Mouse (Mus musculus): ENCODE measurements around the gene F2rl3.
A peak's percentile ranks its signal among the peaks of the same experiment; 100 is the strongest.

F2rl3 gene

DNA sequence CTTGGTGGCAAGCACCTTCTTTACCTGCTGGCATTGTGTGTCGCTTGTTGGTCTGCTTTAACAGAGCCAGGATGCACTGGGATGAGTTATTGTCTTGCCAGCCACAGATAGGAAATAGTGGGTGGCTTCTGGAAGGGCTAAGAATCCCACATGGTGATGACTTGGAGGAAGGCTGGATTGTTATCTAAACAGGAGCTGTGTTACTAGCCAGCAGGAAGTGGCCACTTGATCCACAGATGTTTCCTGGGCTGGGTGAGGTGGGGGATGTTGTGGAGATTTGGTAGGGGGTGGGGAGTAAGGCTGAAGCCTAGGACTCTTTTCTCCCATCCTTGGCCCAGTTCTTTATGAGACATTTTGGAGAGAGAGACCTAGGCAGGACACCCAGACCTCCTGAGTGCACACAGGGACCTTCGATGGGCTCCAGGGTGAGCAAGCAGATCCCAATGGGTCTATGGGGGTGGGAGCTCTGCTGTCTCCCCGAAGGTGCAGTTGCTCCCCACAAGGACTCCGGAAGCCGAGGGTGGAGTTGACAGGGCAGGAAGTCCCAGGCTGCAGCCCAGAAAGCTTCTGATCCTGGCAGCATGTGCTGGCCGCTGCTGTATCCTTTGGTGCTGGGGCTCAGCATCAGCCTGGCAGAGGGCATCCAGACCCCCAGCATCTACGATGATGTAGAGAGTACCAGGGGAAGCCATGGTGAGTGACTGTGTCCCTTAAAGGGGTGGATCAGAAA lies at the start of gene F2rl3:
F2rl3 (plus strand) TSS at position 559 of the 730 bp plus-strand sequence.
- DNase-seq (ENCODE audit: low read depth, low spot score), result no peak

DNA sequence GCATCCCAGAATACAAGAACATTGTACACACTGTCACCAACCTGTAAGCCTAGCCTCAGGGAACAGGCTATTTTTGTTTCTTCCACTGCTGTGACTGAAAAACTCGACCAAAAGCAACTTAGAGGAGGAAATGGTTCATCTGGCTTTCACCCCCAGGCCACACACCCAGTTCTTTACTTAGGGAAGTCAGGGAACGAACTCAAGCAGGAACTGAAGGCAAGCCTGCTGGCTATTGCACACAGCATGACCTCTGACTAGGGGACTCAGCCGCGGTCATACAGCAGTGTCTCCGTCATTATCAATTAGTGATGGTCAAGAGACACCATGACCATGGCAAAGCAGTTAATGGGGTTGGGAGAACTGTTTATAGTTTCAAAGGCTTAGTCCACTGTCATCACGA lies 49.1 kb upstream of the F2rl3 start:
- no peak for DNase-seq (ENCODE audit: low read depth, low spot score)

DNA sequence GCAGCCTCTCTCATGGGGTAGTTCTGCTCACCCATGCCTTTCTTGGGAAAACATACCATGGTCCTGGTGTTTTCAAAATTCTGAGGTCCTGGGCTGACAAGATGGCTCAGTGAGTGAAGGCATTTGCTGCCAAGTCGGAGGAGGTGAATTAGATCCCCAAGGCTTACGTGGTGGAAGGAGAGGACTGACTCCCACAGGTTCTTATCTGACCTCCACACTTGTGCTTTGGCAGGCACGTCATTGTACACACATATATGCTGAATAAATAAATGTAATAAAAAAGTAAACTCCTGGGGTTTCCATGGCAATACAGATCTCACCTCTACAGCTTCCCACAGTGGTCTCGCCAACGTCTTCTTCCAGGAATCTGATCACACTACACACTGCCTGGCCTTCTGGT lies 45.1 kb upstream of the F2rl3 start:
- DNase-seq (ENCODE audit: low read depth, low spot score), result no peak

DNA sequence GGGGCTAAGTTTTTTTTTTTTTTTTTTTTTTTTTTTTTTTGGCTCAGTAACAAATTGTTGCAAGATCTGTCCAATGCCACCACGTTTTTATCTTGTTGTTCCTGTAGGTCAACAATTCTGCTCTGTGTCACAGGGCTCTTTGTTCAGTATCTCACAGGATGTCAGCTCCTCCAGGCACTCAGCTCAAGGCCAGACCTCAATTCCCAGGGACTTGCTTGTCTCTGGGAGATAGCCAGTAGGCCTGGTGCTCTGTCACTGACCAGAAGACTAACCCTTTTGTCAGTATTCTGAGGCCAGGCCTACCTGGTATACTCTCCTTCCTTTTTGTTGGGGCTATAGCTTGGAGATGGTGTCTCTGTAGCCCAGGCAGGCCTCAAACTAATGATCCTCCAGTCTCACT lies 41.1 kb upstream of the F2rl3 start:
- DNase-seq (ENCODE audit: low read depth, low spot score), result no peak

DNA sequence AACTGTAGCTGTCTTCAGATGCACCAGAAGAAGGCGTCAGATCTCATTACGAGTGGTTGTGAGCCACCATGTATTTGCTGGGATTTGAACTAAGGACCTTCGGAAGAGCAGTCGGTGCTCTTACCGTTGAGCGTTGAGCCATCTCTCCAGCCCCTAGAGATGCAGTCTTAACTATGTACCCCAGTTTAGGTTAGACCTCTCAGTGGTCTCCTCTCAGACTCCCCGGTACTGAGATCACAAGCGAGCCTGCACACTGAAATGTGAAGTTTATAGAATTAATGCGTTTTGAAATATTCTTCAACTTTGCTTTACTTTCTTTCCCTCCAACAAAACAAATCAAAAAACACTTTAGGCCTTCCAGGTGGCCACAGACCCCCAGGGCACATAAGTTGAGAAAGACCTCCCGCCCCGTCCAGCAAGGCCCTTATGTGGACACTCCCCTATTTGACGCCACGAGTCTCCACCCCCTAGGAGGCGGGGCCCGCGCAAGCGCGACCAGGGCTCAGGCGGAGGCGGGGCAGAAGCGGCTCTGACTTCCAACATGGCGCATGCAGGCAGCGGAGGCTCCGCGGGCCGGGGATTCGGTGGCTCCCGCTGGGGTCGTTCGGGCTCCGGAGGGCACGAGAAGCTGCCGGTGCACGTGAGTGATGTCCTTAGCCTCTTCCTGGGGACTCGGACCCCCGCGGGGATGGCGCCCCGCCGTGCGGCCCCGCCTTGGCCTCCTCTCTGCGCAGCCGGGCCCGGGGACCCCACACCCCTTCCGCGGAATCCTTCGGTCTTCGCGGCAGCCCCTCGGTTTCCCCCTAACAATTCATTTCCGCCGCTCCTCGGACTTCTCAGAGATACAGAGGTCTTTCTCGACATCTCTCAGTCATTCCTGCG lies 38.7 kb upstream of the F2rl3 start, which contains the start of gene Sin3b:
Sin3b (plus strand) TSS at position 517 of the 882 bp plus-strand sequence.
- DNase-seq (ENCODE audit: low read depth, low spot score), result peak; percentile 74

DNA sequence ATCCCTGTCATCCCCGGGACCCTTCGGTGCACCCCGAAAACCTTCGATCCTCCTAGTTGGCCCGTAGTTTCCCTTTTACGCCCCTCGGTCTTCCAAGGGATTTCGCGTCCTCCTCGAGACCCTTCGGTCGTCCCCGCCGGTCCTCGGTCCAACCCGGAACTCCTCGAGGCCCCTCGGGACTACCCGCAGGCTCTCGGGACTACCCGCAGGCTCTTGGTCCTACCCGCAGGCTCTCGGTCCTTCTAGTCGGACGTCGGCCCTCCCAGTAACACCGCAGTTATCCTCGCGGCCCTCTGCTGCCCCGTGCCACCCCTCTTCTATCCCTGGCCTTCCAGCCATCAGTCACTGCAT lies 38.1 kb upstream of the F2rl3 start:
- no peak for DNase-seq (ENCODE audit: low read depth, low spot score)

DNA sequence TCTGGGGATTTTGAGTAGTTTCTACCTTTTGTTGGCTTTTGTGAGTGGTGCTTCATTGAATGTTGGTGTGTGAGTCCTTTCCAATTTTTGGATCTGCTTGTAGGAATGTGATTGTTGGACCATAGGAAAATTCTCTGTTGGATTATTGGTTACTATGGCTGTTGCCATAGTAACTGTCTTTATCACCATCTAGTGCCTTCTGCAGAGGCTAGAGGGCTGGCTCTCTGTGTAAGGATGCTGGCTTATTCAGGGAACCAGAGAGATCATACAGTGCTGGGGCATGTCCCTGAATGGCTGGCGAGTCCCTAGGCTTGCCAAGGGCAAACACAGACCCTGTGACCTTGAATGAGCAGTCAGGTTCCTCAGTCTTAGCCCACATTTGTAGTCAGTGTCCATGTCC lies 33.0 kb upstream of the F2rl3 start:
- no peak for DNase-seq (ENCODE audit: low read depth, low spot score)

DNA sequence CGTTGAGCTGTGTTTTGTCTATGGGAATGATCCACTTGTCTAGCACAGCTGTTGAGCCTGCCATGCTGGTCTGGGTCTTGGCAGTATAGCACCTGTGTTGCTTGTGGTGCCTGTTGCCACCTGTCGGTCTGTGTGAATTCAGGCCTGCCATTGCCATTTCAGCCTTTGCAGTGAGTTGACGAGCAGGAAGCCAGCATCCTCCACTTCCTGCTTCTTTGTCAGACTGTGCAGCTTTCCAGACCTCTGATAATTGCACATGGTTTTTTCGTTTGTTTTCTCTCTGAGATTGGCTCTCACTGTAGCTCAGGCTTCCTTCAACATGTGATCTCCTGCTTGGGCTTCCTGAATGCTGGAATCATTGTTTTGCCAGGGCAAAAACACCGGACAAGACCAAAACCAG lies 26.7 kb upstream of the F2rl3 start:
- DNase-seq (ENCODE audit: low read depth, low spot score), result no peak

DNA sequence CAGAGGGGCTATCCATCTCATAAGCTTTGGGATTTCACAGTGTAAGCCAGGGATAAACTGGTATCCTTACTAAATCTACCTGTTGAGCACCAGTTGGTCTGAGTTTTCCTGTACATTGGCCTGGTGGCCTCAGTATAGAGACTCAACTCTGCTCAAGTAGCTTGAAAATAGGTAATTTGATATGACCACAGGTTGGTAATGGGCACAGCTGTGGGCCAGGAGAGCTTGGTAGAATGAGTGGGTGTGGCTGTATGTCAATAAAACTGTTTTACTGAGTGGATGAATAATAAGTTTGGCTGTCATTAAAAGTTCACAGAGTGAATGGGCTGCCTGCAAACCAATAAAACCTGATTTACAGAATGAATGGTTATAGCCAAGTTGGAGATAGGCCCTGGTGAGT lies 24.8 kb upstream of the F2rl3 start:
- no peak for DNase-seq (ENCODE audit: low read depth, low spot score)

DNA sequence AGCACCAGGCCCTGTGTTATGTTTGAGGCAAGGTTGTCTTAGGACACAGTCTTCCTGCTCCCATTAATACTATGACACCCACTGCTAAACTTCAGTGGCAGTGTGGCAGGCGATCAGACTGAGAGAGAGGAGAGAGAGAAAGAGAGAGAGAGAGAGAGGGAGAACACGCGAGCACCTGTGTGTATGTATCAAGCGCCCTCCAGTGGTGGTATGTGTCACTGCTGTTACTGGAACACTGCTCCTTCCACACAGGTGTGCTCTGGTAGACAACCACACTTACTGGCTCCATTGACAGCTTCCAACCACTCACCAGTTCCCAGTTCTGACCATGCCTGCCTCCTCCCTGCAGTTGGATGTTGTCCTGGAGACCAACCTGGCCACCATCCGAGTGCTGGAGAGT lies 15.6 kb upstream of the F2rl3 start:
- peak; percentile 11 for DNase-seq (ENCODE audit: low read depth, low spot score)

DNA sequence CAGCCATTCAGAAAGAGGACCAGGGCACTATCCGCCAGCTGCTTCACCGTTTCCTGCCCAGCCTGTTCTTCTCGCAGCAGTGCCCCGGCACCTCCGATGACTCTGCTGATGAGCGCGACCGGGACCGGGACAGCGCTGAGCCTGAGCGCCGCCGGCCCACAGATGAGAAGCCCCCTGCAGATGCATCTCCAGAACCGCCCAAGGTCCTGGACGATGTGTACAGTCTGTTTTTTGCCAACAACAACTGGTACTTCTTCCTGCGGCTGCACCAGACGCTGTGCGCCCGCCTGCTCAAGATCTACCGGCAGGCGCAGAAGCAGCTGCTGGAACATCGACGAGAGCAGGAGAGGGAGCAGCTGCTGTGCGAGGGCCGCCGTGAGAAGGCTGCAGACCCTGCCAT lies 11.8 kb upstream of the F2rl3 start:
- no peak for DNase-seq (ENCODE audit: low read depth, low spot score)

DNA sequence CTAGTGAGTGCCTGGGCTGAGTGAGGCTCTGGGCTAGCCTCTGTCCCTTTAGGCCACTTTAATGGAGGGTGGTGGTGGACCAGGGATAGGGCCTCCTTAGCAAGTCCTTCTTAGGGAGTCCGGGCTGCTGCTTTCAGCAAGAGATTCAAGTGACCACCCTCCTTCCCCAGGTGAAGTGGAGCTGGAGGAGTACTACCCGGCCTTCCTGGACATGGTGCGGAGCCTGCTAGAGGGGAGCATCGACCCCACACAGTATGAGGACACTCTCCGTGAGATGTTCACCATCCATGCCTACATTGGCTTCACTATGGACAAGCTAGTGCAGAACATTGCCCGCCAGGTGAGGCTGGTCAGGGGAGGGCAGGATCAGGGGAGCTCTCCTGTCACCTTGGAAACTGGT lies 11.4 kb upstream of the F2rl3 start:
- DNase-seq (ENCODE audit: low read depth, low spot score), result no peak

DNA sequence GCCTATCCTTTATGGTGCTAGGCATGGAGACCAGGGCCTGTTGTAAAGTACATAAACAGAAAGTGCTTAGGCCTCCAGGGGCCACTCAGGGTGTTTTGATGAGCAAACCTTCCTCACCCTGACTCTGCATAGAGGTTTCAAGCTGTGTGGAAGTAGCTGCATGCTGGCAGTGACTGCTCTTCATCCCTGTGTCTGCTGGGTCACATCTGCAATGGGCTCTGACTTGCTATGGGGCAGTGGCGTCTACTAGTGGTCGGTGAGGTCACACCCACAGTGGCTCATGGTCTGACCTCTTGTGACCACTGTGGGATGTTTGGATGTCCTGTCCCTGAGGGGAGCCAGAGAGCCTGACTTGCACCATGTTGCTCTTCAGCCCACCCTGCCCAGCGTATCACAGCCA lies 10.6 kb upstream of the F2rl3 start:
- no peak for DNase-seq (ENCODE audit: low read depth, low spot score)

DNA sequence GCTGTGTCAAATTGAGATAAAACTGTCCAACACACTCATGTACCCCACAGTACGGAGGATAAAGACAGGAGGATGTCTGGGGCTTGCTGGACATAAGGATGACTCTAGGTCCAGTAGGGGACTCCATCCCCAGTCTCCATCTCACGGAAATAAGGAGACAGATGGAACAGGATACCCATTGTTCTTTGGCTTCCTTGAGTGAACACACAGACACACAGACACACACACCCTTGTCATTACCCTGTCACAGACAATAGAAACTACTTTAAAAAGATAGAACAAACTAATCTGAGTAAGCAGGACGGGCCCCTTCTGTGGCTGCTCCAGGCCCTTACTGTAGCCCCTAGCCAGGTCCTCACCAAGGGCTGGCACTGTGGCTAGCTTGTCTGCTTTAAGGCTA lies 9.4 kb upstream of the F2rl3 start:
- DNase-seq (ENCODE audit: low read depth, low spot score), result no peak

DNA sequence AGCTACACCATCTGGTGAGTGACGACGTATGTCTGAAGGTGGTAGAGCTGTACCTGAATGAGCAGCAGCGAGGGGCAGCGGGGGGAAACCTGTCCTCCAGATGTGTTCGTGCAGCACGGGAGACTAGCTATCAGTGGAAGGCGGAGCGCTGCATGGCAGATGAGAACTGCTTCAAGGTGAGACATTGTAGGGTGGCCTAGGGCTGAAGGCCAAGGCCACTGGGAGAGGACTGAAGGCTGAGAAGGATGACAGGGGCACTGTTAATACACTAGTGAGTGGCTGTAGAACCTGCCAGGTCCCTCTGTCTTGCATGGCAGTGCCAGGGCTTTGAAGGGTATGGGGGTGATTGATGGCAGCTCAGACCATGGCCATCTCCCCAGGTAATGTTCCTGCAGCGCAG lies 8.5 kb upstream of the F2rl3 start:
- DNase-seq (ENCODE audit: low read depth, low spot score), result no peak

DNA sequence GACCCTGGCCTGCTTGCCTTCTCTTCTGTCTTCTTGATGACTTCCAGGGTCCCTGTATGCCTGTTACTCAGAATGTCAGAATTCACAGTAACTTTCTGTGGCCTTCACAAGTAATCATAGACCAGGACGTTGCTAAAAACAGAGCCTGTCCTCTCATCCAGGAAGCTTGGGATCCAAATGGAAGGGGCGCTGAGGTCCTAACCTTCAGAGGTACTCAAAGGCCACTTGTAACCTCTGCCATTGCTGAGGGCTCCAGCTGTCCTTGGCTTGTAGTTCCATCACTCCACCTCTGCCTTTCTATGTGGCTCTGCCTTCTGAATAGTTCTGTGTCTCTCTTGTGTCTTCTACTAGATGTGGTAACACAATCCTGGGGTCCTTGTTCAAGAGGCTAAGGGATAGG lies 7.9 kb upstream of the F2rl3 start:
- DNase-seq (ENCODE audit: low read depth, low spot score), result no peak

DNA sequence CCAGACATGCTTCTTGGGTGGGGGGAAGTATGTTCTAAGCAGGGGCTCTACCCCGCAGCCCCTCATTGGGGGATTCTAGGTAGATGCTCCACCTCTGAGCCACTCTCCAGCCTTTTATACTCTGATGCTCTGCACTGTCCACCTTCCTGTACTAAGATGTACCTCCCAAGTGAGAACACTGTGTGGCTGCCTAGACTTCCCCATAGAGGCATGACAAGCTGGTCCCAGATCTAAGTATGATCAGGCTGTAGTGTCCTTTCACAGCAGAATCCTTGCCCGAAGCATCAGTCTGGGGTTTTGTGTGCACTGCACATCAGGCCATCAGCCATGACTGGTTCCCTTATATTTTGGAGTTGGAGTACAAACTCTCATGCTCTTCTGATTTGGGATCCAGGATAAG lies 5.6 kb upstream of the F2rl3 start:
- DNase-seq (ENCODE audit: low read depth, low spot score), result no peak

DNA sequence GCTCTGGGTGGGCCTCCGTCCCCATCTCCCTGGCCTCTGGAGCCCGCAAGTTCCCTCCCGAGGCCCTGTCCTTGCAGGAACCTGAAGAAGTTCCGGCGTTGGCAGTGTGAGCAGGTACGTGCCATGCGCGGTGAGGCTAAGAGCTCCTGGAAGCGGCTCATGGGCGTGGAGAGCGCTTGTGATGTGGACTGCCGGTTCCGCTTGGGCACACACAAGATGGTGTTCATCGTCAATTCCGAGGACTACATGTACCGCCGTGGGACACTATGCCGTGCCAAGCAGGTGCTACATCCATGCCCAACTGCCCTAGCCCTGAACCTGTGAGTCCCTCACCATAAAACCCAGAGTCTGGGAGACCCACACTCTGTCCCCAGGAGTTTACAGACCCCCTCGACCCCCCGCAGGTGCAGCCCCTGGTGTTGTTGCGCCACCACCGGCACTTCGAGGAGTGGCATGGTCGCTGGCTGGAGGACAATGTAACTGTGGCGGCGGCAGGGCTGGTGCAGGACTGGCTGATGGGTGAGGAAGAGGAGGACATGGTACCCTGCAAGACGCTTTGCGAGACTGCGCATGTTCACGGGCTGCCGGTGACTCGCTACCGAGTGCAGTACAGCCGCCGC lies 4.8 kb upstream of the F2rl3 start:
- DNase-seq (ENCODE audit: low read depth, low spot score), result no peak

DNA sequence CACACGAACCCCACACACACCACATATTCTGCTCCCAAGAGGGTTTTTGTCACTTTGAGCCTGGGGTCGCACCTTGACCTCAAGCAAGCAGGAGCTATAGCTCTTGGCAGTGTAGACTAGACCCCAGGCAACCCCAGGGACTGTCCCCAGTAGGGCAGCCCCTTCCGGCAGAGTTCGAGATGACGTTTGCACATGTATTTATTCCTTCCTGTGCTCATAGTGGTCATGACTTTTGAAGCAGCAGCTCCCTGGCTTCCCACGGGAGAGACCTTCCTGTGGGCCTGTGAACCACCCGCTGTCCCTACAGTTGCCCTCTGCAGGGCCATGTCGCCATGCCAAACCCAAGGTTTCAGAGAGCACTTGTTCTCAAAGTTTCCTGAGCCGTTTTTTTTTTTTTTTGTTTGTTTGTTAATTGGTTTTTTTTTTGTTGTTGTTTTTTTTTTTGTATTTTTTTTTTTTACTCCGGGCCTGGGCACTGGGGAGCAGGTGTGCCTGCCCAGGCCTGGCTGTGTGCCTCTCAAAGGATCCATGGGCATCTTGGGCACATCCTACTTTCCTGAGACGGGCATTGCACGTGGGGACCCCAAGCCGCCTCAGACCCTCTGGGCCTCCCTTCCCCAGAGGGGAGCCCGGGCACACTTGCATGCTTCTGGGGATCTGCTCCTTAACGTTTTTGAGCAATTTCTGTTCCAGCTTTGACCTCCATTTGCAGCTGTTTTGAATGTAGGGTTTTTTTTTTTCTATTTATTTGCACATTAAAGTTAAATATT lies 4.1 kb upstream of the F2rl3 start:
- DNase-seq (ENCODE audit: low read depth, low spot score), result no peak

DNA sequence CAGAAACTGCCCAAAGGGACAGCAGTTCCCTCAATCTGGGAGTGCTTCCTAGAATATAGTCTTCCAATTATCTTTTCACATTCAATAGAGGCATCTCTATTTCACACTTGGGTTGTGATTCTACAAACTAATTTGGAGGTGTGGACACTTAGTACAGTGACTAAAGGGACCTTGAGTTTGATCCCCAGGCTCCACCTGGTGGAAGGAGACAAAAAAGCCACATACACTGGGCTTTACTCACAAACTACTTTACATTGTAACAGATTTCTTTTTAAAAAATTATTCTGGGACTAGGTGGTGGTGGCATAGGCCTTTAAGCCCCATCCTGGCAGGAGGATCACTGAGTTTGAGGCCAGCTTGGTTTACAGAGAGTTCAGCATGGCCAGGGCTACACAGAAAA lies 3.4 kb upstream of the F2rl3 start:
- no peak for DNase-seq (ENCODE audit: low read depth, low spot score)

DNA sequence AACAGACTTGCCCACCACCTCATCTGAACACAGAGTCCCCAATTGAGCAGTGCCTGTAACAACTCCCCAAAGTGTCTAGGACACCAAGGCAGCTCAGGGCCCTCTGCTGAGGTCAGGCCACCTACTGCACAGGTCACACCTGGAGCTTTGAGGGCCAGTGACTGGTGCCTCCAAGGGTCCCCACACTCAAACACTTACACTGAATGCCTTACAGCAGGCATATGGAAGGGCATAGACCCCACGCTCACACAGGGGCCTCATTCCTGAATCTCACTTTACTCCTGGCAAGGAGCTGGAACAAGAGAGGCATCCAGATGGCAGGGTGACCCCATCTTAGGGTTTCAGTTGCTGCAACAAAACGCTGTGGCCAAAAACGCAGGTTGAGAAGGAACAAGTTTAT lies 1.5 kb upstream of the F2rl3 start:
- no peak for DNase-seq (ENCODE audit: low read depth, low spot score)

DNA sequence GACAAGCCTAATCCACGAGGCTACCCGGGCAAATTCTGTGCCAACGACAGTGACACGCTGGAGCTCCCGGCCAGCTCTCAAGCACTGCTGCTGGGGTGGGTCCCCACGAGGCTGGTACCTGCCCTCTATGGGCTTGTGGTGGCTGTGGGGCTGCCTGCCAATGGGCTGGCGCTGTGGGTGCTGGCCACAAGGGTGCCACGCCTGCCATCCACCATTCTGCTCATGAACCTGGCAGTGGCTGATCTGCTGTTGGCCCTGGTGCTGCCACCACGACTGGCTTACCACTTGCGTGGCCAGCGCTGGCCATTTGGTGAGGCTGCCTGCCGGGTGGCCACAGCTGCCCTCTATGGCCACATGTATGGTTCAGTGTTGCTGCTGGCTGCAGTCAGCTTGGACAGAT lies 626 bp downstream of the F2rl3 start:
- no peak for DNase-seq (ENCODE audit: low read depth, low spot score)
